Comparison of ENCODE assay signal across 12 mouse cellular contexts in the genomic region with DNA sequence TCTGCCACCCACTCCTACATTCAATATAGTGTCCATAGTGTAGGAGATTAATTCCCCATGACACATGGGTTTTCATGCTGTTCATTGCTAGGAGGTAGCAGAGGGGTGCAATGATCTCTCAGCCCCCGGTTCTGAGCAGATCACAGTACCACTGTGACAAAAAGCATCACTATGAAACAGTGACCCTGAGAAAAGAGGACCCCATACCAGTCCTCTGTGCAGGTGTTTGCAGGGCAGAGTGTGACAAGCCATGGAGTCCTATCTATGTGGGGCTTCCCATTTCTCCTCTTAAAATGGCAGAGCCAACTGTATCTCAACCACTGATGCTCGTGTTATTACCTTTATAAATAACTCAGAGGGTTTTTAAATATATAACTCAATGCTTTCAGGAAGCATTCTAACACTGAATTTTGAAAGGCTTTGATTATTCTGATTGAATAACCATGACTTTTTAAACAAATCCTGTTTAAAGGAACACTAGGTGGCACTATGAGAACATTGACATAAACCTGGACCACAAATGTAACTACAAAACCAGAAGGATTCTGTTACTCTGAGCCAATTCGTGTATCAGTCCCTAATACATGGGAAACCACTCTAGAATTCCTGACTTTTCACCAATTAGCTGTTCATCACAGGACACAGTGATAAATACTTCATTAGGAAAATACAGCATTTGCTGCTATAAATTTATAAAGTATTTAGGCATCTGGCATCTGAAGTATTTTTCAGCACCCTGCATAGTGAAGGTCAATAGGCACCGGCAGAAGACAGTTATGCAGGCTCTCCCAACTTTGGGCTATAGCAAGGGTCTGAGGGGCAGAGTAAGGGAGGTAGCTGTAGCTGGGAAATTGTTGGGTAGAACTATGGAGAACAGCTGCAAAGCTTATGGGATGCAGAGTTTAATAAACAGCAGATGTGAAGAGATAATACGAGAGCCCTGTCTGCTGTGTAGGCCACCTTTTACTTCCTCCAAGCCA. TPM values are rescaled to one million over a fixed set of nuclear protein-coding genes. Genes with fewer than 3 reads are reported as not detected.
DNase-seq lines count a peak whose midpoint lies in the region; ATAC-seq and TF ChIP-seq lines count a peak whose summit lies in the region.
"Had no signal": no experiment of that assay in that cellular context is flagged by ENCODE, and none has a peak within 500 bp of the region (broad histone marks: within the 10 kb centered on the region; RNA-seq: fewer than 3 reads in every experiment).

No protein-coding gene starts in this region.

- DNase-seq in kidney, postnatal 0 days (ENCODE audit: low spot score): peak; percentile 71
- no peak for DNase-seq in kidney, adult 11 months
- DNase-seq in Muller cell, postnatal 12 days (ENCODE audit: inconsistent ontology term): peak; percentile 37
- peak; percentile 77 for DNase-seq in hindbrain, postnatal 0 days (ENCODE audit: low spot score)
- DNase-seq in right cerebral cortex, postnatal 36 days (ENCODE audit: low spot score in 2 of 2): no peak
- DNase-seq: adrenal gland, postnatal 25 days had no signal

- no peaks in the 10 kb centered on the region for H3K9me3 ChIP-seq in kidney, postnatal 0 days (replicated peaks; ENCODE audit: low read length)
- H3K9me3 ChIP-seq in E14TG2a.4 (ENCODE audit: low read length): no peaks in the 10 kb centered on the region
- H3K9me3 ChIP-seq in hindbrain, postnatal 0 days (ENCODE audit: low read length): no peaks in the 10 kb centered on the region

- 67% methylated on average over 5 of the region's 5 CpGs for WGBS in kidney, postnatal 0 days
- WGBS in hindbrain, postnatal 0 days: 60% methylated on average over 5 of the region's 5 CpGs

- H3K27ac ChIP-seq in kidney, postnatal 0 days: no peak overlapping the region
- no peak overlapping the region for H3K27ac ChIP-seq in hindbrain, postnatal 0 days

- H3K27me3 ChIP-seq in kidney, postnatal 0 days (ENCODE audit: insufficient read depth, low read length): no peaks in the 10 kb centered on the region
- H3K27me3 ChIP-seq in E14TG2a.4 (ENCODE audit: insufficient read depth, low read length): no peaks in the 10 kb centered on the region
- no peaks in the 10 kb centered on the region for H3K27me3 ChIP-seq in hindbrain, postnatal 0 days (ENCODE audit: insufficient read depth, low read length)

- no peaks in the 10 kb centered on the region for H3K4me1 ChIP-seq in kidney, postnatal 0 days (replicated peaks; ENCODE audit: insufficient read depth, low read length)
- H3K4me1 ChIP-seq in E14TG2a.4 (replicated peaks; ENCODE audit: low read depth, low read length): peaks cover 4% of the 10 kb centered on the region; the same call in 1 of the 2 replicates
- H3K4me1 ChIP-seq in hindbrain, postnatal 0 days (ENCODE audit: insufficient read depth, low read length): no peaks in the 10 kb centered on the region

- no peaks in the 10 kb centered on the region for H3K36me3 ChIP-seq in kidney, postnatal 0 days (ENCODE audit: insufficient read depth, low read length)
- no peaks in the 10 kb centered on the region for H3K36me3 ChIP-seq in E14TG2a.4 (ENCODE audit: insufficient read depth, low read length)
- no peaks in the 10 kb centered on the region for H3K36me3 ChIP-seq in hindbrain, postnatal 0 days (ENCODE audit: insufficient read depth, low read length)

- H3K9ac ChIP-seq in kidney, postnatal 0 days (ENCODE audit: low read depth, low read length): no peak overlapping the region
- H3K9ac ChIP-seq in hindbrain, postnatal 0 days (replicated peaks; ENCODE audit: low read length): no peak overlapping the region

- no peak overlapping the region for H3K4me2 ChIP-seq in kidney, postnatal 0 days (ENCODE audit: low read length)
- no peak overlapping the region for H3K4me2 ChIP-seq in hindbrain, postnatal 0 days (ENCODE audit: low read depth, low read length)

- no peak overlapping the region for H3K4me3 ChIP-seq in kidney, postnatal 0 days (replicated peaks; ENCODE audit: low read depth, low read length)
- peak overlapping the region; percentile 61 for H3K4me3 ChIP-seq in E14TG2a.4 (replicated peaks; ENCODE audit: low read length)
- H3K4me3 ChIP-seq in hindbrain, postnatal 0 days (ENCODE audit: low read length): no peak overlapping the region
- H3K4me3 ChIP-seq: erythroblast, embryonic 14.5 days; myocyte had no signal

- peak; percentile 62 for TF ChIP-seq CTCF in kidney, postnatal 0 days (IDR thresholded peaks at IDR 0.05; ENCODE audit: low read depth)
- 0 out of 2 replicates have a peak, but pooled peaks have one; percentile 9 for TF ChIP-seq CTCF in E14TG2a.4 (conservative IDR thresholded peaks at IDR 0.05; ENCODE audit: low read length)
- peak; percentile 64 for TF ChIP-seq CTCF in hindbrain, postnatal 0 days (IDR thresholded peaks at IDR 0.05; ENCODE audit: low read depth)

- ATAC-seq in kidney, postnatal 0 days (replicated peaks; ENCODE audit: low FRiP score, low read depth): no peak
- ATAC-seq in hindbrain, postnatal 0 days: peak; percentile 58; the same call in 1 of the 2 replicates
- no peak for ATAC-seq in cerebellum, adult (ENCODE audit: insufficient number of reproducible peaks, low FRiP score, low TSS enrichment)

RNA-seq across cellular contexts. Expression of gene Scgn, which starts 36.5 kb away (rescaled TPM):
- polyA plus RNA-seq in kidney, postnatal 0 days (2015; fragmentation: Nextera tagmentation; extraction: Ambion mirVana): 0.37 and 1.2 TPM in 2 replicates
- 0.42 TPM in 1 of 2 replicates, not detected in the other for total RNA-seq in hindbrain, postnatal 0 days (2014; rRNA removed)
- polyA plus RNA-seq in hindbrain, postnatal 0 days (2015; fragmentation: Nextera tagmentation; extraction: Ambion mirVana): 1.1 and 1.2 TPM in 2 replicates
- total RNA-seq: hematopoietic stem cell, adult 5-6 weeks had no signal
- polyA plus RNA-seq: erythroblast, embryonic 14.5 days; limb, embryonic 11.5 days; myocyte had no signal

Comparison
In these comparisons a context has a peak if more than half of its experiments do, and no peak if none do; other contexts are left out.
1. DNase-seq: peak in kidney, postnatal 0 days (single experiment), Muller cell, postnatal 12 days (single experiment) and hindbrain, postnatal 0 days (single experiment); none in kidney, adult 11 months (single experiment) and right cerebral cortex, postnatal 36 days (0 of 2).
2. CTCF ChIP-seq: peak in every context shown above with its lines; median percentile 64 in hindbrain, postnatal 0 days; 62 in kidney, postnatal 0 days; 9 in E14TG2a.4.